Mouse (Mus musculus) forebrain, embryonic 10.5 days (tissue): Measurements from ENCODE around the gene Ppy. TPM values are rescaled to one million over a fixed set of nuclear protein-coding genes. Genes with fewer than 3 reads are reported as not detected.

Source experiments
- DNase-seq: peaks from one replicate; pipeline ENCODE4 v3.0.0-alpha.2; 2017; ENCODE audit warnings: low spot score; ENCODE audit errors: extremely low spot score
- H3K27ac ChIP-seq: fragments of 300-500 bp; sonication (generic); 2 replicates; pipeline ENCODE4 v1.5.1; 2016; ENCODE audit warnings: mild to moderate bottlenecking
- H3K27me3 ChIP-seq: fragments of 300-500 bp; sonication (generic); 2 replicates; pipeline ENCODE4 v1.6.1; 2016; ENCODE audit warnings: mild to moderate bottlenecking; ENCODE audit not compliant: poor library complexity, severe bottlenecking
- H3K36me3 ChIP-seq: fragments of 300-500 bp; sonication (generic); replicated peaks from 2 replicates; pipeline ENCODE4 v1.6.1; 2016; ENCODE audit warnings: mild to moderate bottlenecking, moderate library complexity
- H3K4me1 ChIP-seq: fragments of 300-500 bp; sonication (generic); 2 replicates; pipeline ENCODE4 v1.6.1; 2016
- H3K4me3 ChIP-seq: fragments of 300-500 bp; sonication (generic); 2 replicates; pipeline ENCODE4 v1.5.1; 2016; ENCODE audit warnings: mild to moderate bottlenecking, moderate library complexity
- H3K9me3 ChIP-seq: fragments of 300-500 bp; sonication (generic); 2 replicates; pipeline ENCODE4 v1.6.1; 2016; ENCODE audit warnings: mild to moderate bottlenecking, moderate library complexity
- WGBS: fragments of 180-500 bp; shearing (Covaris S2); methylation state at CpG from one replicate; pipeline ENCODE4 v1.1.7; 2016; 5-methylcytosine and 5-hydroxymethylcytosine counted together
- polyA plus RNA-seq: library from polyadenylated mRNA; unstranded; fragments of >200 nt; fragmentation: Nextera tagmentation; extraction: Ambion mirVana; gene quantifications from 2 replicates; pipeline ENCODE4 v1.2.1, GENCODE M21; 2016

Ppy gene
- polyA plus RNA-seq, 1 experiment from 2014 or later, result not detected

DNA sequence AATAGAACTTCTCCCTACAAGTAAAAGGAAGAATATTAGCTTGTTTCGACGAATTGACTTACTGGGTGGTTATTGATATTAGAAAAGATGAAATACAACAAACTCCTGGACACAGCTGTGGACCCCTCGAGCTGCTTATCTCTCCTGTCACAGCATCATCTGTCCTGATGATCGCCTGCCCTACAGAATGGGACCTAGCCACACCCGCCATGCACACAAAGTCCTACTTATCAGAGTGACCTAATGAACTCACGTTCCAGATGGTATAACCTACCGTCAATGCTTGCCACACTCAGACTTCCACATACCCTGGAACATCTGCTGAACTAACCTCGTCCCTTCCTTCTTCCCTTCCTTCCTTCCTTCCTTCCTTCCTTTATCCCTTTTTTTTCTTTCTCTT lies 15.1 kb upstream of the Ppy start:
- Histone ChIP-seq H3K27me3 (0 out of 2 replicates have a peak, but pooled peaks cover 3% of the 10 kb centered on the region), H3K4me1 (no peaks in the 10 kb centered on the region), H3K36me3 (no peaks in the 10 kb centered on the region), H3K4me3 (no peak overlapping the region), H3K27ac (no peak overlapping the region), H3K9me3 (no peaks in the 10 kb centered on the region; the same call in 1 of the 2 replicates)
- whole genome bisulfite sequencing, result 90% methylated on average over 8 of the region's 8 CpGs
- DNase-seq, result no peak

DNA sequence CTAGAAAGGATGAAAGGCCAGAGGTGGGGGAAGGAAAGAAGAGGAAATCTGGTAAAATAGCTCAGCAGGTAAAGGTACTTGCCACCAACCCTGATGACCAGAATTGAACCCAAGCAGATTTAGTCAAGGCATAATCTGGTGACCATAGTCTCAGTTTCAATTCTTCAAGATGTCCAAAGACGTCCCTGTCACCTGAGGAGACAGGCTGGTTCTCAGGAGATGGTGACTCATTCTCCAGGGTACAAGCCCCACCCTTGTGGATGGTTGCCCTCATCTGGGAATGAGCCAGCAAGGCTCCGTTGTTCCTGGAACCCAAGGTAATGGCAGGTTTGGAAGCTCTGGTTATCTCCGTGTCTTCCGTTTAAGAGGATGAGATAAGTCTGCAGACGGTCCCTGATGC lies 10.5 kb upstream of the Ppy start:
- peaks cover 39% of the 10 kb centered on the region for H3K27me3 ChIP-seq
- DNase-seq, result no peak
- H3K9me3 ChIP-seq, result no peaks in the 10 kb centered on the region
- 86% methylated on average over 5 of the region's 5 CpGs for WGBS
- H3K36me3 ChIP-seq, result no peaks in the 10 kb centered on the region
- H3K4me1 ChIP-seq, result peaks cover 15% of the 10 kb centered on the region
- H3K27ac ChIP-seq, result no peak overlapping the region
- no peak overlapping the region for H3K4me3 ChIP-seq

DNA sequence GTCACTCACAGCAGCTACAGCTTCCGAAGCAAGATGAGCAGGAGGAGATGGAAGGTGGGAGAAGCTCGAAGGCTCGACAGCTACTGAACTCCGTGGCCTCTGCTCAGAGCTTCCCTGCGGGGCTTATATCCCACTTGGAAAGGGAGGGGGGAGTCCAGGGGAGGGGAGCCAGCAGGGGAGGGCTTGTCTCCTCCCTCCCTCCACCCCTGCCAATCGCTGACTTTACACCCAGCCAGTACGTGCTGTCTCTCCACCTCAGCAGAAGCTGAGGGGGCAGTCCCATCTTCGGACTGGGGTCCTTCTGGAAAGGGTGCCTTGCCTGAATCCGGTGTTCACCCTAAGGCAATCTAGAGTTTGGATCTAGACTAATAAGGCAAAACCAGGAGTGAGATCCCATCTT lies 6.6 kb upstream of the Ppy start, which contains the start of gene Pyy:
Gene Pyy (minus strand): TSS at position 101 of the 400 bp plus-strand sequence.
- Histone ChIP-seq H3K4me3 (peak within 1 kb of the TSS; percentile 20; the same call in 1 of the 2 replicates), H3K27me3 (peaks cover 74% of the 10 kb centered on the region), H3K27ac (no peak within 1 kb of the TSS), H3K4me1 (peaks cover 19% of the 10 kb centered on the region), H3K36me3 (no peaks in the 10 kb centered on the region), H3K9me3 (no peaks in the 10 kb centered on the region)
- WGBS, result 13% methylated on average over 9 of the region's 9 CpGs
- no peak for DNase-seq

DNA sequence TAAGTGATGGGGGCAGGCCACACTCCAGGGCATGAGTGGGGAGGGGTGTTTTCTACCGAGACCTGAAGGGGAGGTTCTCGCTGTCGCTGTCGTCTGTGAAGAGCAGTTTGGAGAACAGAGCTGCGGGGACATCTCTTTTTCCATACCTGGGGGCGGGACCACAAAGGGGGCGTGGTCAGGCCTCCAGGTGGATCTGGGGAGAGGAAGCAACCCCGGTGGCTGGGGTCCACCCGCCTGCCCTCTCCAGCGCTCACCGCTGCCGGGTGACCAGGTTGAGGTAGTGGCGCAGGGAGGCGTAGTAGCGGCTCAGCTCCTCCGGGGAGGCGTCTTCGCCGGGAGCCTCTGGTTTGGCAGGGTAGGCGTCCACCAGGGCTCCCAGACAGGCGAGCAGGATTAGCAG lies 5.8 kb upstream of the Ppy start:
- DNase-seq, result no peak
- H3K4me1 ChIP-seq, result peaks cover 27% of the 10 kb centered on the region
- no peaks in the 10 kb centered on the region for H3K9me3 ChIP-seq
- peak overlapping the region; percentile 20; the same call in 1 of the 2 replicates for H3K4me3 ChIP-seq
- H3K36me3 ChIP-seq, result no peaks in the 10 kb centered on the region
- 1% methylated on average over 21 of the region's 21 CpGs for WGBS
- peaks cover 82% of the 10 kb centered on the region for H3K27me3 ChIP-seq
- H3K27ac ChIP-seq, result no peak overlapping the region

DNA sequence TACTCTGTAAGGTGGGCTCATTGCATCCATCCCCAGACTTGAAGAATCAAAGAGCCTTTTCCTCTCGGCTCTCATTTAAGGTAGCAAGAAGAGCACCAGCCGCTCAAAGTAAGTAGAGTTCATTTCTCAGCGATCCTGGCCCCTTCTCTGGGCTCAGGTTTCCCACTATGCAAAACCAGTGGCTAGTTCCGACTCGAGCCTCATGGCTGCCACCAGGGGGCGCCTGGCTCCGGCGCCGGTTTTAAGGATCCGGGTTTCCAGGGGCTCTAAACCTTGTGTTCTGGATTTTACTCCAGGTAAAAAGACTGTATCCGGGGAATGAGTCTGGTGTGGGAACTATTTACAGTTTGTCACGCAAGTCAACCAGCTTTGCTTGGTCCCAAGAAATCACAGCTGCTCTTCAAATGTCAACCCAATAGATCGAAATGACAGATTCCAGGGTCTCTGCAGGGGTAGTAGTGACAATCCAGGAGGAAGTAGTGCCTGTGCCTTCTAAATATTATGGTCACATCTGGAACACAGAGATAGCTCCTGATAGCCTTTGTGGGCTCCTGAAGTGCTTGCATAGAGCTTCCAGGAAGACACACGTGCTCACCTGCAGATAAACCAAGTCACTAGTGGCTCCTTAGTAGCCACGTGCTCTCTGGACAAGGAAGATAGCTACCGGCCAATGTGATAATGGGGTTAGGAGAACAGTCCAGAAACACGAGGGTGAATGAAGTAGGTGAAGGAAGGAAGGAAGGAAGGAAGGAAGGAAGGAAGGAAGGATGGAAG lies 1.6 kb upstream of the Ppy start:
- H3K4me1 ChIP-seq, result peaks cover 27% of the 10 kb centered on the region
- peak; percentile 76 for DNase-seq
- peaks cover 99% of the 10 kb centered on the region for H3K27me3 ChIP-seq
- 21% methylated on average over 17 of the region's 17 CpGs for WGBS
- no peaks in the 10 kb centered on the region for H3K9me3 ChIP-seq
- H3K4me3 ChIP-seq, result no peak overlapping the region
- no peaks in the 10 kb centered on the region for H3K36me3 ChIP-seq
- no peak overlapping the region for H3K27ac ChIP-seq

GRCm38 (mm10) chr11:102096887-102097391 lies 4.2 kb downstream of the Ppy start:
- peaks cover 23% of the 10 kb centered on the region for H3K4me1 ChIP-seq
- no peaks in the 10 kb centered on the region for H3K9me3 ChIP-seq
- WGBS, result 9% methylated on average over 18 of the region's 18 CpGs
- no peaks in the 10 kb centered on the region for H3K36me3 ChIP-seq
- H3K27ac ChIP-seq, result peak overlapping the region; percentile 79
- peaks cover 55% of the 10 kb centered on the region for H3K27me3 ChIP-seq
- peak; percentile 92 for DNase-seq
- peak overlapping the region; percentile 47 for H3K4me3 ChIP-seq

DNA sequence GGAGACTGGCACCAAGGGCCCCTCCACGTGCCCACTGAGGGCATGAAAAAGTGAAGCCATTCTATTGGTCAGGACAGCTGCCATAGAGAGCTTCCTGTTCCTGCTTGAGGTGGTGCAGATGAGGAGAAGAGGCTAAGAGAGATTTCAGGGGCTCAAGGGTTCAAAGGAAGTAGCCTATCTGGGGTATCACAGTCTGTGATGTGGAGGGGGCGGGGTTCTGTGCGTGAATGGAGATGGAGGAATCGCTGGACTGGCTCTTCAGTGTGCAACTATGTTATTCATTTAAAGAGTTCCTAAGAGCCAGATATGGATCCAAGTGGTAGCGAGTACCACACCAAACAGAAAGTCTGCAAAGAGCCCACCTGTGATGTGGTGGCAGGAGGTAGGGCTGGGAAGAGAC lies 4.7 kb downstream of the Ppy start:
- Histone ChIP-seq H3K36me3 (no peaks in the 10 kb centered on the region), H3K4me1 (peaks cover 20% of the 10 kb centered on the region), H3K9me3 (no peaks in the 10 kb centered on the region), H3K27ac (peak overlapping the region; percentile 79), H3K27me3 (peaks cover 55% of the 10 kb centered on the region), H3K4me3 (peak overlapping the region; percentile 47)
- DNase-seq, result no peak
- WGBS, result 77% methylated on average over 5 of the region's 5 CpGs

GRCm38 (mm10) chr11:102095676-102096075 lies 5.4 kb downstream of the Ppy start:
- Histone ChIP-seq H3K27ac (peak overlapping the region; percentile 79; the same call in 1 of the 2 replicates), H3K27me3 (peaks cover 49% of the 10 kb centered on the region), H3K4me3 (no peak overlapping the region)

DNA sequence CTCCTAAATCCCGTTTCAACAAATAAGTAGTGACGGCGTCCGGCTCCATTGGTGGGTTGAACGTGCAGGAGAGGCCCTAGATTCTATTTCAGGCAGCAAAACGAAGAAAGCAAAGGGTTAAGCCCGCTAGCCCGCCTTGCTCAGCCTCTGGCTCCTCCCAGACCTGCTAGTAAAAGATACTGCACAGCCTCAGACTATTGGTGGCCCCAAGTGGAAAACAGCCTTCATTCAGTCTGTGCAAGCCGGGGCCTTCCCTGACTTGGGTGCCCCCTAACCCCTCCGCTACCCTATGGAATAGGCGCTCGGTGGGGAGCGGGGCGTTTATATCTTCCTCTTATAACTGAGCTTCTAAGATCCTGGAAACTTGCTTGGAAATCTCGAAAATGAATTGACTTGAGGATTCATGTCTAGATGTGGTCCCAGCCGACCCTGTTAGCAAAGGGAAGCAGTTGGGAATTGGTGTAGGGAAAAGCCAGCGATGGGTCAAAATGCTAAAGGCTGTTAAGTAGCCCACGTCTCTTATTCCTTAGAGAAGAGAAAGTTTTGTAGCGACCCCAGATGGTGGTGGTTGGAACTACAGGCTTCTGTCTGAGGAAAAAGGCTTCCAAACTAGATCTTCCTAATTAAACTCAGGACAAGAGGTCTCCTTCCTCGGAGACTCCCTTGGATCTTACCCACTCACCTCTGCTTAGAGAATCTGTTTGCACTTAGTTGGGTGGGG lies 11.9 kb downstream of the Ppy start:
- under 1% methylated on average over 20 of the region's 20 CpGs for WGBS
- peaks cover 9% of the 10 kb centered on the region for H3K36me3 ChIP-seq
- peak overlapping the region; percentile 79 for H3K4me3 ChIP-seq
- H3K9me3 ChIP-seq, result 0 out of 2 replicates have a peak, but pooled peaks cover under 1% of the 10 kb centered on the region
- peaks cover 52% of the 10 kb centered on the region for H3K4me1 ChIP-seq
- H3K27ac ChIP-seq, result peak overlapping the region; percentile 94
- H3K27me3 ChIP-seq, result 0 out of 2 replicates have a peak, but pooled peaks cover 15% of the 10 kb centered on the region
- DNase-seq, result peak; percentile 86

More at GRCm38 (mm10) chr11:102095676-102096075, 5.4 kb downstream of the Ppy start:
- no peak for DNase-seq
- Histone ChIP-seq H3K36me3 (no peaks in the 10 kb centered on the region), H3K9me3 (no peaks in the 10 kb centered on the region), H3K4me1 (peaks cover 20% of the 10 kb centered on the region)
- WGBS, result 80% methylated on average over 3 of the region's 3 CpGs

DNA sequence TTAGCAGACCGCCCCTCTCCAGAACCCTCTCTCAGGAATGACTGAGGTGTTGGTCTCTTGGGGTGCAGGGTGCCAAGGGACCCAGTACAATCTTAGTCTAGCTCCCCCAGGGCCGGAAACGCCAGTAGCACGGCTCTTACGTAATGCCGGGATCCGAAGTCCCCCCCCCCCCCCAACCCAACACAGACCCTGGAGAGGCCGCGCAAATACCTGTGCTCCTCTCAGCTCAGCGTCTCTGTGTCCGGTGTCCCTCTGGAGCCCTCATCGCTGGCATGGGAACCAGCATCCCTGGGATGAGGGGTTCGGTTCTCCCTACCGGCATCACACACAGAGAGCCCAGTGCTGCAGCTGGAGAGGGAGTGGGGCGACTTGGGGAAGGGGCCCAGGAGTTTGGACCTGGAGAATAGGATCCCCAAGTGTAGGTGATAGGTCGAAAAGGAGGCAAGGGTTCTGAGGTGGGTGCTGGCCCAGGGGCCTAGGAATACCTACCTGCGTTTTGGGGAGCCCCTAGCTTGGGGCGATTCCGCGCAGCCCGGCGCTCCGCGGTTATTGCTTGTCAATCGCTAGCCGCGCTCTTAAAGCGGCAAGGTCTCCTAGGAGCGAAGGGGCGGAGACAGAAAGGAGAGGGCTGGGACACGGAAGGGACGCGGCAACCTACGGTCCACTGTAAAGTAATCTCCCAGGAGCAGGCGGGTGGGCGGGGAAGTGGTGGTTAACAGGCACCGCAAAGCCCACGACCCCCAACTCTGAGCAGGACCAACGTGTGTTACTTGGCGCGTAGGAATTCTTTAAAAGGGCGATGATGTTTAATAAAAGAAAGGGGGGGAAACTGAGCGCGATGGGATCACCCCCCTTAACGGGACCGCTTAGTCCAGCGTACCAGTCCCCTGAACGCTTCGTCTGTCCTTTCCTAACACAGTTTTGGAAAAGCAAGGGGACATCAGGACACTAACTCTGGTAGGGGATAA lies 12.9 kb downstream of the Ppy start, which contains the start of gene Mpp2:
Gene Mpp2 (minus strand): TSS at position 585 of the 968 bp plus-strand sequence.
- peaks cover 60% of the 10 kb centered on the region for H3K4me1 ChIP-seq
- H3K36me3 ChIP-seq, result peaks cover 18% of the 10 kb centered on the region
- 0 out of 2 replicates have a peak, but pooled peaks cover 15% of the 10 kb centered on the region for H3K27me3 ChIP-seq
- H3K9me3 ChIP-seq, result peaks cover 7% of the 10 kb centered on the region; the same call in 1 of the 2 replicates
- H3K27ac ChIP-seq, result peak within 1 kb of the TSS; percentile 94
- WGBS, result under 1% methylated on average over 49 of the region's 49 CpGs
- peak; percentile 85 for DNase-seq
- peak within 1 kb of the TSS; percentile 79 for H3K4me3 ChIP-seq

- WGBS, result under 1% methylated on average over 39 of the region's 39 CpGs
- Histone ChIP-seq H3K9me3 (peaks cover 7% of the 10 kb centered on the region; the same call in 1 of the 2 replicates), H3K4me1 (peaks cover 70% of the 10 kb centered on the region), H3K27ac (peak overlapping the region; percentile 94), H3K27me3 (0 out of 2 replicates have a peak, but pooled peaks cover 8% of the 10 kb centered on the region), H3K36me3 (peaks cover 19% of the 10 kb centered on the region), H3K4me3 (peak overlapping the region; percentile 79)
- DNase-seq, result peak; percentile 94
Observed at GRCm38 (mm10) chr11:102087081-102087751, 13.9 kb downstream of the Ppy start.
